Mouse (Mus musculus) heart, embryonic 10.5 days (tissue): Measurements from ENCODE around the gene Iyd. TPM values are rescaled to one million over a fixed set of nuclear protein-coding genes. Genes with fewer than 3 reads are reported as not detected.
"Not testable (repeated sequence)": the region's sequence is repeated elsewhere in the genome, so short reads cannot be mapped to it uniquely, and the experiment has no call there.

ENCODE experiments used
- DNase-seq: peaks from one replicate; pipeline ENCODE4 v3.0.0-alpha.2; 2017; ENCODE audit warnings: low spot score
- H3K27ac ChIP-seq: fragments of 300-500 bp; sonication (generic); 2 replicates; pipeline ENCODE4 v1.5.1; 2016; ENCODE audit warnings: mild to moderate bottlenecking
- H3K27me3 ChIP-seq: fragments of 300-500 bp; sonication (generic); 2 replicates; pipeline ENCODE4 v1.6.1; 2016; ENCODE audit warnings: mild to moderate bottlenecking; ENCODE audit not compliant: poor library complexity, insufficient read depth, severe bottlenecking
- H3K36me3 ChIP-seq: fragments of 300-500 bp; sonication (generic); 2 replicates; pipeline ENCODE4 v1.6.1; 2016; ENCODE audit warnings: mild to moderate bottlenecking, moderate library complexity
- H3K4me1 ChIP-seq: fragments of 300-500 bp; sonication (generic); 2 replicates; pipeline ENCODE4 v1.6.1; 2016; ENCODE audit warnings: mild to moderate bottlenecking
- H3K4me3 ChIP-seq: fragments of 300-500 bp; sonication (generic); 2 replicates; pipeline ENCODE4 v1.5.1; 2016; ENCODE audit warnings: mild to moderate bottlenecking, moderate library complexity
- H3K9me3 ChIP-seq: fragments of 300-500 bp; sonication (generic); 2 replicates; pipeline ENCODE4 v1.6.1; 2016; ENCODE audit warnings: mild to moderate bottlenecking, moderate library complexity
- WGBS: fragments of 180-500 bp; shearing (Covaris S2); methylation state at CpG from one replicate; pipeline ENCODE4 v1.1.7; 2016; 5-methylcytosine and 5-hydroxymethylcytosine counted together
- polyA plus RNA-seq: library from polyadenylated mRNA; unstranded; fragments of >200 nt; fragmentation: Nextera tagmentation; extraction: Ambion mirVana; gene quantifications from 2 replicates; pipeline ENCODE4 v1.2.1, GENCODE M21; 2016

The Iyd gene
- 0.47 and 0.57 TPM in 2 replicates for polyA plus RNA-seq

- 70% methylated on average over 16 of the region's 16 CpGs for WGBS
- no peaks in the 10 kb centered on the region for H3K4me1 ChIP-seq
- no peak for DNase-seq
- H3K27me3 ChIP-seq: no peaks in the 10 kb centered on the region
- H3K9me3 ChIP-seq: no peaks in the 10 kb centered on the region
- no peaks in the 10 kb centered on the region for H3K36me3 ChIP-seq
- no peak within 1 kb of the TSS for H3K4me3 ChIP-seq
- H3K27ac ChIP-seq: no peak within 1 kb of the TSS
Observed at GRCm38 (mm10) chr10:3540003-3540827, at the start of gene Iyd. Gene Iyd, plus strand, starts transcription at chr10:3540240.

DNA sequence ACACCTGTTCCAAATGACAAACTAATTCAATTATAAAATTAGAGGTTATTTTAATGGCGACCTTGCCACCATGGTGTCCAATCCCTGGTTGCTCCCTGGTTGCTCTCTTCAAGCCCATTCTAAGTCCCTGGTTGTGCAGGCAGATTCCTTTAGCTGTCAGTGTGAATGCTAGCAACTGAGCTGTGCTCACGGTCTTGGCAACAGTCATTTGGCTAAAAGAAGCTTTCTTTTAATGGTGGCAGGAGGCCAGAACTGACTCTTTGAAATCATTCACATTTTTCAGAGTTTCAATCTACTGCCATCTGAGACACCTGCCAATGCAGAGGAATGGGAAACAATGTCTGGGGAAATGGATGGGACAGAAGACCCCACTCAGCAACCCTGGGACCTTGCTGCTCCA is 43.2 kb upstream of the Iyd start:
- Histone ChIP-seq H3K4me1 (no peaks in the 10 kb centered on the region), H3K27me3 (no peaks in the 10 kb centered on the region), H3K9me3 (peaks cover 6% of the 10 kb centered on the region; the same call in 1 of the 2 replicates), H3K4me3 (no peak overlapping the region), H3K27ac (no peak overlapping the region), H3K36me3 (no peaks in the 10 kb centered on the region)
- WGBS: 73% methylated on average over 2 of the region's 2 CpGs
- no peak for DNase-seq

- not testable (repeated sequence) for H3K9me3 ChIP-seq, H3K4me1 ChIP-seq, H3K4me3 ChIP-seq, H3K36me3 ChIP-seq, H3K27me3 ChIP-seq, DNase-seq, H3K27ac ChIP-seq
- WGBS: 51% methylated on average over 6 of the region's 6 CpGs
Observed at GRCm38 (mm10) chr10:3500846-3501245, 39.2 kb upstream of the Iyd start.

- DNase-seq: no peak
- Histone ChIP-seq H3K9me3 (no peaks in the 10 kb centered on the region), H3K4me3 (no peak overlapping the region), H3K27me3 (no peaks in the 10 kb centered on the region), H3K27ac (peak overlapping the region; percentile 44; the same call in 1 of the 2 replicates), H3K4me1 (peaks cover 15% of the 10 kb centered on the region), H3K36me3 (no peaks in the 10 kb centered on the region)
- 61% methylated on average over 8 of the region's 8 CpGs for WGBS
Observed at GRCm38 (mm10) chr10:3507484-3508221, 32.4 kb upstream of the Iyd start.

DNA sequence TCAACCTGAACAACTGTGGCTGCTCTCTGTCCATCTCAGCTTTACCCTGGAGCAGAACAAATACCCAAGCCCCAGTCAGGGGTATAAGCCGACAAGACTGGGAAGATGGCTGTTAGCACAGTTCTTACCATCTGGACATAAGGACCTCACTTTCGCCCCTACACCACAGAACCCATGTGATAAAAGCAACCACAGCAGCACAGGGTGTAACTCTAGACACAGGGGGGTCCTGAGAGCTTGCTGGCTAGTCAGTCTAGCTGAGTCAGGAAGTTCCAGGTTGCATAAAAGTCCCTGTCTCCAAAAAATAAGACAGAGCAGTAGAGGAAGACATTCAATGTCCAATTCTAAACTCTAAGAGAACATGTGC is 31.8 kb upstream of the Iyd start:
- no peak overlapping the region for H3K4me3 ChIP-seq
- no peak for DNase-seq
- no peaks in the 10 kb centered on the region for H3K27me3 ChIP-seq
- no peaks in the 10 kb centered on the region for H3K36me3 ChIP-seq
- H3K4me1 ChIP-seq: peaks cover 15% of the 10 kb centered on the region
- no peaks in the 10 kb centered on the region for H3K9me3 ChIP-seq
- peak overlapping the region; percentile 44; the same call in 1 of the 2 replicates for H3K27ac ChIP-seq
- 72% methylated on average over 2 of the region's 2 CpGs for WGBS

DNA sequence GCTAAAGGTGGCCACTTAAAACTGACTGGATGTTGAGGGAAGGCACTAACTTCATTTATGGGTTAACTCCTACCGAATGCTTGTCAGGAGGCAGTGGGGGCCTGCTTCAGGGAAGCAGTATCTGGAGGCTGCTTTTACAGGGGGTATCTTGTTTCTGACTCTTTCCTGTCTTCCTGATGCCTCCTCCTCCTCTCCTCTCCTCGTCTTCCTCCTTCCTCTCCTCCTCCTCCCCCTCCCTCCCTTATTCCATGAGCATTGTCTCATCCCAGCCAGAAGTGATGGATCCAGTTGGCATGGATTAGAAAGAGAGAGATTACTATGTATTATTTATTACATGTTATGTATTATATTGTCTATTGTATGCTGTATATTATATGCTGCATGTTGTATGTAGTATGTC is 31.3 kb upstream of the Iyd start:
- no peak for DNase-seq
- no peaks in the 10 kb centered on the region for H3K36me3 ChIP-seq
- no peak overlapping the region for H3K27ac ChIP-seq
- H3K4me3 ChIP-seq: no peak overlapping the region
- no peaks in the 10 kb centered on the region for H3K9me3 ChIP-seq
- no peaks in the 10 kb centered on the region for H3K27me3 ChIP-seq
- H3K4me1 ChIP-seq: peaks cover 15% of the 10 kb centered on the region
- 50% methylated on average over 2 of the region's 2 CpGs for WGBS

DNA sequence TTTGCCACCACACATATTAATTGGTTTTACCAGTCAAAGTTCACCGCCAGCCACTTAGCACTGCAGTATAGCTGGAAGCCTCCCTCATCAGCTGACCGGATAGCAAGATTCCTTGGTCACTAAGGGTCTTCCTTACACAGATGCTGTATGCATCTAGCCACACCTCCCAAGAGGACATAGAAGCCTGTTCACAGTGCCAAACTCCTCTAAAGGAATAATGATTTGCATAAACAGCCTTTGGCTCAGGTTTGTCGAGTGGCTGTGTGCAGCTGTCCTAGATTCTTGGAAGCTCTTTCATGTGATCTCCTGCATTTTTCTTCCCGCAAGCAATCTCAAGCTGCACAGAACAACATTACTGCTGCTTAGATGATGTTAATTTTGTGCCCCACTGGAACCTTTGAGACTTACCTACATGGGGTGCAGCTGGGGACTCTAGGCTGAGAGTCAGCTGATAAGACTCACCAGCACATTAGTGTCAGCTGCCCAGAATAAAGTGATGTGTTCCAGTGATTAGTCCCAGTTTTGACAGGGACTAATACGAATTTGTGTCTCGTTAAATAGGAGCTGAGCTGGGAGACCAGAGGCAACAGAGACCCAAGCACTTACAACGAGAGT is 30.3 kb upstream of the Iyd start:
- Histone ChIP-seq H3K27me3 (no peaks in the 10 kb centered on the region), H3K4me1 (peaks cover 20% of the 10 kb centered on the region), H3K27ac (no peak overlapping the region), H3K9me3 (no peaks in the 10 kb centered on the region), H3K36me3 (no peaks in the 10 kb centered on the region), H3K4me3 (no peak overlapping the region)
- WGBS: 54% methylated on average over 7 of the region's 7 CpGs
- no peak for DNase-seq

DNA sequence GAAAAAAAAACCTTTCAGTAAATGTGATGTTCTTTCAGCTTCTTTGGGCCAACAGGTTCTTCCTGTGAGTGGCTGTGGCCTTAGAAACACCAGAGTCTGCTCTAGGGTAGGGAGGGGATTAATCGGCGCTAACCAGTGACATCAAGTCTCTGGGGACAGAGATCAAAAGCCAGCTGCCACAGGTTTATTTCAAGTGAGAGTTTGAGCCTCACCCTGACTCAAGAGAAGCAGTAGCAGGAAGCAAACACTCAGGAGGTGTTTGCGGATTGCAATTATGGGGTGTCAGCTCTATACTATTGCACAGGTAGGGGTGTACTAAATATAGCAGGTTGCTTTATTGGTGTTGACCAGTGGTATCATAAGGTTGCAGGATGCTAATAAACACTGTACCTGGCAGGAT is 29.6 kb upstream of the Iyd start:
- DNase-seq: no peak
- H3K36me3 ChIP-seq: no peaks in the 10 kb centered on the region
- H3K9me3 ChIP-seq: no peaks in the 10 kb centered on the region
- H3K27ac ChIP-seq: no peak overlapping the region; the same call in 1 of the 2 replicates
- no peak overlapping the region for H3K4me3 ChIP-seq
- WGBS: 44% methylated on average over 3 of the region's 3 CpGs
- no peaks in the 10 kb centered on the region for H3K27me3 ChIP-seq
- peaks cover 21% of the 10 kb centered on the region for H3K4me1 ChIP-seq

GRCm38 (mm10) chr10:3511401-3511800 is 28.6 kb upstream of the Iyd start:
- 79% methylated on average over 3 of the region's 3 CpGs for whole genome bisulfite sequencing
- no peak for DNase-seq
- Histone ChIP-seq H3K27me3 (no peaks in the 10 kb centered on the region), H3K27ac (no peak overlapping the region), H3K4me3 (no peak overlapping the region), H3K4me1 (peaks cover 27% of the 10 kb centered on the region), H3K36me3 (no peaks in the 10 kb centered on the region), H3K9me3 (no peaks in the 10 kb centered on the region)

DNA sequence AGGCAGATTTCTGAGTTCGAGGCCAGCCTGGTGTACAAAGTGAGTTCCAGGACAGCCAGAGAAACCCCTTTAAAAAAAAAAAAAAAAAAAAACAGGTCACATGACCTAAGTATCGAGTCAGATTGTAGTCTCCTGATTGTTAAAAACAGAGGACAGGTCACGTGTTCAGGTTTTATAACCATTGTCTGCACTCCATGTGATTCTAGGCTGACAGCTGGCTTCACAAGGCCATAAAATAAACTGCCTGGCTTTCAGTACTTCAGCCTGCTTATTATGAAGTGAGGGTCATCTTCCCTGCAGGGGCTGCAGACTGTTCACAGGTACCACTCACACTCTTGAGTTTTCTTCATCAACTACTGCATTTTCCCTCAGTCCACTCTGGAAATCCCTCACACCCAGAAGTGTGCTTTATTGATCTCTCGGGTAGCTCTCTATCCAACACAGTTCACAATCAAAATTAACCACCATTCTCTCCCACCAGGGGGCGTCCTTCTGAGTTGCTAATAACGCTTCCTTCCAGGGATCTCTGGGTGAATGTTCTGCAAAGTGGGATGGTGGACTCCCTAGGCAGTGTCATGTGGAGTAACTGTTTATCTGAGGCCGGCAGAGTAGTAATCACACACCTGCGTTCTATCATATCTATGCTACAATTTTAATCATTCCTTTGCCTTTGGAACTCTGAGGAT is 27.3 kb upstream of the Iyd start:
- Histone ChIP-seq H3K27me3 (no peaks in the 10 kb centered on the region), H3K9me3 (no peaks in the 10 kb centered on the region), H3K4me3 (no peak overlapping the region), H3K4me1 (peaks cover 30% of the 10 kb centered on the region), H3K27ac (no peak overlapping the region), H3K36me3 (no peaks in the 10 kb centered on the region)
- 73% methylated on average over 8 of the region's 8 CpGs for WGBS
- no peak for DNase-seq

- Histone ChIP-seq H3K36me3 (no peaks in the 10 kb centered on the region), H3K27ac (no peak overlapping the region), H3K4me1 (peaks cover 27% of the 10 kb centered on the region), H3K9me3 (no peaks in the 10 kb centered on the region), H3K4me3 (no peak overlapping the region), H3K27me3 (no peaks in the 10 kb centered on the region)
- DNase-seq: no peak
- 60% methylated on average over 6 of the region's 6 CpGs for WGBS
Observed at GRCm38 (mm10) chr10:3513947-3514346, 26.1 kb upstream of the Iyd start.

GRCm38 (mm10) chr10:3514634-3515033 is 25.4 kb upstream of the Iyd start:
- 94% methylated on average over 1 of the region's 1 CpGs for whole genome bisulfite sequencing
- Histone ChIP-seq H3K4me3 (no peak overlapping the region), H3K36me3 (no peaks in the 10 kb centered on the region), H3K9me3 (no peaks in the 10 kb centered on the region), H3K4me1 (peaks cover 27% of the 10 kb centered on the region), H3K27me3 (no peaks in the 10 kb centered on the region), H3K27ac (no peak overlapping the region)
- no peak for DNase-seq
